Mouse (Mus musculus): ENCODE measurements around the gene Khdrbs2. TPM values are rescaled to one million over a fixed set of nuclear protein-coding genes. Genes with fewer than 3 reads are reported as not detected.

Khdrbs2 gene
- total and polyA plus RNA-seq, 2 experiments = not detected

- DNase-seq (ENCODE audit: extremely low read depth, low read depth, low spot score) = no peak
- Histone ChIP-seq H3K79me2 (ENCODE audit: control insufficient read depth, insufficient read depth, low read length) (no peaks in the 10 kb centered on the region), H3K27me3 (ENCODE audit: control insufficient read depth, insufficient read depth, low read length) (no peaks in the 10 kb centered on the region), H3K27ac (replicated peaks; ENCODE audit: insufficient read depth, low read depth, low read length) (no peak overlapping the region), H3K4me3 (ENCODE audit: insufficient read depth, low read depth, low read length) (no peak overlapping the region), H3K9ac (ENCODE audit: low read depth, low read length) (no peak overlapping the region), H3K4me1 (ENCODE audit: control insufficient read depth, insufficient read depth, low read length) (no peaks in the 10 kb centered on the region), H3K36me3 (ENCODE audit: control insufficient read depth, insufficient read depth, low read length) (no peaks in the 10 kb centered on the region)
- TF ChIP-seq CTCF (IDR thresholded peaks at IDR 0.05; ENCODE audit: low read depth, low read length) = no peak
- no peak for TF ChIP-seq POLR2A (IDR thresholded peaks at IDR 0.05; ENCODE audit: extremely low read depth, insufficient read depth, low read length)
- WGBS = 82% methylated on average over 1 of the region's 1 CpGs
Measured at GRCm38 (mm10) chr1:32339108-32339507, 166.6 kb downstream of the Khdrbs2 start.

GRCm38 (mm10) chr1:32347538-32347937 is 175.0 kb downstream of the Khdrbs2 start:
- H3K9ac ChIP-seq (ENCODE audit: low read depth, low read length) = no peak overlapping the region
- TF ChIP-seq CTCF (IDR thresholded peaks at IDR 0.05; ENCODE audit: low read depth, low read length) (no peak), POLR2A (IDR thresholded peaks at IDR 0.05; ENCODE audit: extremely low read depth, insufficient read depth, low read length) (no peak)
- no peak for DNase-seq (ENCODE audit: extremely low read depth, low read depth, low spot score)
- no peak overlapping the region for H3K4me3 ChIP-seq (ENCODE audit: insufficient read depth, low read depth, low read length)
- no peaks in the 10 kb centered on the region for H3K36me3 ChIP-seq (ENCODE audit: control insufficient read depth, insufficient read depth, low read length)
- no peaks in the 10 kb centered on the region for H3K27me3 ChIP-seq (ENCODE audit: control insufficient read depth, insufficient read depth, low read length)
- H3K79me2 ChIP-seq (ENCODE audit: control insufficient read depth, insufficient read depth, low read length) = no peaks in the 10 kb centered on the region
- 80% methylated on average over 2 of the region's 2 CpGs for WGBS
- H3K4me1 ChIP-seq (ENCODE audit: control insufficient read depth, insufficient read depth, low read length) = no peaks in the 10 kb centered on the region
- no peak overlapping the region for H3K27ac ChIP-seq (replicated peaks; ENCODE audit: insufficient read depth, low read depth, low read length)

GRCm38 (mm10) chr1:32352076-32352475 is 179.6 kb downstream of the Khdrbs2 start:
- H3K4me3 ChIP-seq (ENCODE audit: insufficient read depth, low read depth, low read length) = no peak overlapping the region
- no peaks in the 10 kb centered on the region for H3K27me3 ChIP-seq (ENCODE audit: control insufficient read depth, insufficient read depth, low read length)
- no peak overlapping the region for H3K9ac ChIP-seq (ENCODE audit: low read depth, low read length)
- no peaks in the 10 kb centered on the region for H3K36me3 ChIP-seq (ENCODE audit: control insufficient read depth, insufficient read depth, low read length)
- TF ChIP-seq CTCF (IDR thresholded peaks at IDR 0.05; ENCODE audit: low read depth, low read length) (no peak), POLR2A (IDR thresholded peaks at IDR 0.05; ENCODE audit: extremely low read depth, insufficient read depth, low read length) (no peak)
- H3K27ac ChIP-seq (replicated peaks; ENCODE audit: insufficient read depth, low read depth, low read length) = no peak overlapping the region
- no peaks in the 10 kb centered on the region for H3K79me2 ChIP-seq (ENCODE audit: control insufficient read depth, insufficient read depth, low read length)
- no peaks in the 10 kb centered on the region for H3K4me1 ChIP-seq (ENCODE audit: control insufficient read depth, insufficient read depth, low read length)
- WGBS = 68% methylated on average over 1 of the region's 1 CpGs
- DNase-seq (ENCODE audit: extremely low read depth, low read depth, low spot score) = no peak

GRCm38 (mm10) chr1:32363539-32363938 is 191.0 kb downstream of the Khdrbs2 start:
- Histone ChIP-seq H3K4me3 (ENCODE audit: insufficient read depth, low read depth, low read length) (no peak overlapping the region), H3K79me2 (ENCODE audit: control insufficient read depth, insufficient read depth, low read length) (no peaks in the 10 kb centered on the region), H3K36me3 (ENCODE audit: control insufficient read depth, insufficient read depth, low read length) (no peaks in the 10 kb centered on the region), H3K27me3 (ENCODE audit: control insufficient read depth, insufficient read depth, low read length) (no peaks in the 10 kb centered on the region), H3K9ac (ENCODE audit: low read depth, low read length) (no peak overlapping the region), H3K27ac (replicated peaks; ENCODE audit: insufficient read depth, low read depth, low read length) (no peak overlapping the region), H3K4me1 (ENCODE audit: control insufficient read depth, insufficient read depth, low read length) (no peaks in the 10 kb centered on the region)
- no peak for DNase-seq (ENCODE audit: extremely low read depth, low read depth, low spot score)
- 67% methylated on average over 2 of the region's 2 CpGs for WGBS
- TF ChIP-seq POLR2A (IDR thresholded peaks at IDR 0.05; ENCODE audit: extremely low read depth, insufficient read depth, low read length) = no peak
- no peak for TF ChIP-seq CTCF (IDR thresholded peaks at IDR 0.05; ENCODE audit: low read depth, low read length)

- TF ChIP-seq POLR2A (IDR thresholded peaks at IDR 0.05; ENCODE audit: extremely low read depth, insufficient read depth, low read length) (no peak), CTCF (IDR thresholded peaks at IDR 0.05; ENCODE audit: low read depth, low read length) (no peak)
Measured at GRCm38 (mm10) chr1:32397553-32397952, 225.0 kb downstream of the Khdrbs2 start.

GRCm38 (mm10) chr1:32407651-32408050 is 235.1 kb downstream of the Khdrbs2 start:
- no peak for TF ChIP-seq POLR2A (IDR thresholded peaks at IDR 0.05; ENCODE audit: extremely low read depth, insufficient read depth, low read length)
- no peak for TF ChIP-seq CTCF (IDR thresholded peaks at IDR 0.05; ENCODE audit: low read depth, low read length)
- Histone ChIP-seq H3K79me2 (ENCODE audit: control insufficient read depth, insufficient read depth, low read length) (no peaks in the 10 kb centered on the region), H3K9ac (ENCODE audit: low read depth, low read length) (no peak overlapping the region), H3K27ac (replicated peaks; ENCODE audit: insufficient read depth, low read depth, low read length) (no peak overlapping the region), H3K36me3 (ENCODE audit: control insufficient read depth, insufficient read depth, low read length) (no peaks in the 10 kb centered on the region), H3K4me3 (ENCODE audit: insufficient read depth, low read depth, low read length) (no peak overlapping the region), H3K27me3 (ENCODE audit: control insufficient read depth, insufficient read depth, low read length) (no peaks in the 10 kb centered on the region), H3K4me1 (ENCODE audit: control insufficient read depth, insufficient read depth, low read length) (no peaks in the 10 kb centered on the region)
- no peak for DNase-seq (ENCODE audit: extremely low read depth, low read depth, low spot score)
- 76% methylated on average over 2 of the region's 2 CpGs for WGBS

More at GRCm38 (mm10) chr1:32397553-32397952, 225.0 kb downstream of the Khdrbs2 start:
- no peaks in the 10 kb centered on the region for H3K4me1 ChIP-seq (ENCODE audit: control insufficient read depth, insufficient read depth, low read length)
- H3K36me3 ChIP-seq (ENCODE audit: control insufficient read depth, insufficient read depth, low read length) = no peaks in the 10 kb centered on the region
- H3K27me3 ChIP-seq (ENCODE audit: control insufficient read depth, insufficient read depth, low read length) = no peaks in the 10 kb centered on the region
- no peak overlapping the region for H3K27ac ChIP-seq (replicated peaks; ENCODE audit: insufficient read depth, low read depth, low read length)
- no peak for DNase-seq (ENCODE audit: extremely low read depth, low read depth, low spot score)
- H3K79me2 ChIP-seq (ENCODE audit: control insufficient read depth, insufficient read depth, low read length) = no peaks in the 10 kb centered on the region
- no peak overlapping the region for H3K9ac ChIP-seq (ENCODE audit: low read depth, low read length)
- H3K4me3 ChIP-seq (ENCODE audit: insufficient read depth, low read depth, low read length) = no peak overlapping the region
- WGBS = 70% methylated on average over 6 of the region's 6 CpGs
